In genomic region chr1:155093971-155094707, GRCm38 (mm10) we compare ENCODE assay signal across 11 mouse cellular contexts. TPM values are rescaled to one million over a fixed set of nuclear protein-coding genes. Genes with fewer than 3 reads are reported as not detected.
A peak's percentile ranks its signal among the peaks of the same experiment; 100 is the strongest.
DNase-seq lines count a peak whose midpoint lies in the region; ATAC-seq and TF ChIP-seq lines count a peak whose summit lies in the region.
"Had no signal": no experiment of that assay in that cellular context is flagged by ENCODE, and none has a peak within 500 bp of the region (broad histone marks: within the 10 kb centered on the region; RNA-seq: fewer than 3 reads in every experiment).

No protein-coding gene starts in this region.

- H3K36me3 ChIP-seq in embryonic facial prominence, embryonic 15.5 days: no peaks in the 10 kb centered on the region
- H3K36me3 ChIP-seq in limb, embryonic 10.5 days: peaks cover 11% of the 10 kb centered on the region
- H3K36me3 ChIP-seq in liver, postnatal 0 days (replicated peaks; ENCODE audit: insufficient read depth, low read length): 0 out of 2 replicates have a peak, but pooled peaks cover 3% of the 10 kb centered on the region

- no peaks in the 10 kb centered on the region for H3K9me3 ChIP-seq in embryonic facial prominence, embryonic 15.5 days (replicated peaks)
- H3K9me3 ChIP-seq in limb, embryonic 10.5 days (replicated peaks): no peaks in the 10 kb centered on the region
- no peaks in the 10 kb centered on the region for H3K9me3 ChIP-seq in liver, postnatal 0 days (ENCODE audit: low read length)

- H3K9ac ChIP-seq in embryonic facial prominence, embryonic 15.5 days: no peak overlapping the region
- no peak overlapping the region for H3K9ac ChIP-seq in liver, postnatal 0 days (replicated peaks)

- intact Hi-C loops in gastrocnemius, adult 2 months (cut with DNase I): no loop called here

- peak overlapping the region; percentile 23 for H3K4me3 ChIP-seq in gastrocnemius, adult 2 months
- no peak overlapping the region for H3K4me3 ChIP-seq in layer of hippocampus, adult 2 months
- no peak overlapping the region for H3K4me3 ChIP-seq in embryonic facial prominence, embryonic 15.5 days (replicated peaks)
- H3K4me3 ChIP-seq in limb, embryonic 10.5 days: no peak overlapping the region
- H3K4me3 ChIP-seq in liver, postnatal 0 days (ENCODE audit: low read depth, low read length): no peak overlapping the region

- H3K27me3 ChIP-seq in embryonic facial prominence, embryonic 15.5 days: no peaks in the 10 kb centered on the region
- H3K27me3 ChIP-seq in limb, embryonic 10.5 days (ENCODE audit: low read depth, poor library complexity, severe bottlenecking): no peaks in the 10 kb centered on the region
- H3K27me3 ChIP-seq in liver, postnatal 0 days (ENCODE audit: insufficient read depth, low read length): no peaks in the 10 kb centered on the region

- no peak for TF ChIP-seq EP300 in liver, postnatal 0 days (IDR thresholded peaks at IDR 0.05; ENCODE audit: low read depth)

- DNase-seq in gastrocnemius, adult 2 months: no peak
- no peak for DNase-seq in gastrocnemius, adult 8-10 months (ENCODE audit: low spot score in 2 of 2)
- DNase-seq in layer of hippocampus, adult 2 months (ENCODE audit: low spot score in 2 of 2): no peak
- no peak for DNase-seq in layer of hippocampus, postnatal 36 days
- DNase-seq in limb, embryonic 10.5 days (ENCODE audit: low spot score): no peak
- no peak for DNase-seq in liver, postnatal 0 days
- no peak for DNase-seq in yolk sac, embryonic 10.5 days (ENCODE audit: low spot score)
- DNase-seq: adrenal gland, adult 8-10 months; B cell, adult 2 months; cerebellum, adult 9-10 months had no signal

- WGBS in embryonic facial prominence, embryonic 15.5 days: 50% methylated on average over 9 of the region's 9 CpGs
- 59% methylated on average over 9 of the region's 9 CpGs for WGBS in limb, embryonic 10.5 days
- 84% methylated on average over 9 of the region's 9 CpGs for WGBS in liver, postnatal 0 days (ENCODE audit: insufficient replicate concordance)

- TF ChIP-seq CTCF in gastrocnemius, adult 2 months (IDR thresholded peaks at IDR 0.05): no peak
- no peak for TF ChIP-seq CTCF in layer of hippocampus, adult 2 months (conservative IDR thresholded peaks at IDR 0.05)
- TF ChIP-seq CTCF in liver, postnatal 0 days (IDR thresholded peaks at IDR 0.05; ENCODE audit: low read depth): no peak

- H3K4me2 ChIP-seq in embryonic facial prominence, embryonic 15.5 days (replicated peaks): no peak overlapping the region
- no peak overlapping the region for H3K4me2 ChIP-seq in liver, postnatal 0 days (ENCODE audit: low read depth, low read length)

- peaks cover 66% of the 10 kb centered on the region for H3K4me1 ChIP-seq in embryonic facial prominence, embryonic 15.5 days
- H3K4me1 ChIP-seq in limb, embryonic 10.5 days: peaks cover 51% of the 10 kb centered on the region
- peaks cover 47% of the 10 kb centered on the region for H3K4me1 ChIP-seq in liver, postnatal 0 days (ENCODE audit: insufficient read depth)

- peak overlapping the region; percentile 81 for H3K27ac ChIP-seq in gastrocnemius, adult 2 months
- H3K27ac ChIP-seq in layer of hippocampus, adult 2 months: peak overlapping the region; percentile 81; the same call in 1 of the 2 replicates
- H3K27ac ChIP-seq in embryonic facial prominence, embryonic 15.5 days (replicated peaks): peak overlapping the region; percentile 86
- 0 out of 2 replicates have a peak overlapping the region, but pooled peaks have one; percentile 84 for H3K27ac ChIP-seq in limb, embryonic 10.5 days
- H3K27ac ChIP-seq in liver, postnatal 0 days (ENCODE audit: low read depth): no peak overlapping the region

- no peak for ATAC-seq in embryonic facial prominence, embryonic 15.5 days (ENCODE audit: insufficient number of reproducible peaks, low FRiP score, low TSS enrichment, low read depth)
- no peak for ATAC-seq in liver, postnatal 0 days

RNA-seq across cellular contexts. Expression of gene Ier5, which starts 5.3 kb away (rescaled TPM):
- 1 to 10 TPM; 4.6 to 4.7 TPM for total RNA-seq in gastrocnemius, adult 2 months (2021)
- 1 to 10 TPM; 4.7 to 9.9 (median 6.4) TPM for total RNA-seq in gastrocnemius, adult 8-10 months (2022)
- 10 to 100 TPM; 26.5 to 28.1 TPM for total RNA-seq in layer of hippocampus, adult 2 months (2021)
- 10 to 100 TPM; 26.5 to 30.6 TPM for total RNA-seq in layer of hippocampus, postnatal 36 days (2021)
- polyA plus RNA-seq in embryonic facial prominence, embryonic 15.5 days (2015; fragmentation: Nextera tagmentation; extraction: Ambion mirVana): 10.4 and 10.8 TPM in 2 replicates
- 4.5 and 6.9 TPM in 2 replicates for polyA plus RNA-seq in limb, embryonic 10.5 days (2016; fragmentation: Nextera tagmentation; extraction: Ambion mirVana)
- polyA plus RNA-seq in liver, postnatal 0 days (2015; fragmentation: Nextera tagmentation; extraction: Ambion mirVana): 1.5 and 3.2 TPM in 2 replicates

RNA-seq across cellular contexts. Expression of gene Mr1, which starts 52.5 kb away (rescaled TPM):
- 10 to 100 TPM in 1 of 2 experiments, 1 to 10 TPM in 1; 10.0 to 11.1 TPM for total RNA-seq in gastrocnemius, adult 2 months (2021)
- total RNA-seq in gastrocnemius, adult 8-10 months (2022): 10 to 100 TPM; 12.4 to 16.1 (median 13.3) TPM
- total RNA-seq in layer of hippocampus, adult 2 months (2021): 1 to 10 TPM; 3.2 to 3.3 TPM
- total RNA-seq in layer of hippocampus, postnatal 36 days (2021): 1 to 10 TPM; 1.4 to 2.5 TPM
- 9.5 and 11.3 TPM in 2 replicates for polyA plus RNA-seq in embryonic facial prominence, embryonic 15.5 days (2015; fragmentation: Nextera tagmentation; extraction: Ambion mirVana)
- 0.62 and 1.5 TPM in 2 replicates for polyA plus RNA-seq in limb, embryonic 10.5 days (2016; fragmentation: Nextera tagmentation; extraction: Ambion mirVana)
- polyA plus RNA-seq in liver, postnatal 0 days (2015; fragmentation: Nextera tagmentation; extraction: Ambion mirVana): 0.78 and 0.92 TPM in 2 replicates
